8 mouse cellular contexts compared by ENCODE assay signal in the genomic region with DNA sequence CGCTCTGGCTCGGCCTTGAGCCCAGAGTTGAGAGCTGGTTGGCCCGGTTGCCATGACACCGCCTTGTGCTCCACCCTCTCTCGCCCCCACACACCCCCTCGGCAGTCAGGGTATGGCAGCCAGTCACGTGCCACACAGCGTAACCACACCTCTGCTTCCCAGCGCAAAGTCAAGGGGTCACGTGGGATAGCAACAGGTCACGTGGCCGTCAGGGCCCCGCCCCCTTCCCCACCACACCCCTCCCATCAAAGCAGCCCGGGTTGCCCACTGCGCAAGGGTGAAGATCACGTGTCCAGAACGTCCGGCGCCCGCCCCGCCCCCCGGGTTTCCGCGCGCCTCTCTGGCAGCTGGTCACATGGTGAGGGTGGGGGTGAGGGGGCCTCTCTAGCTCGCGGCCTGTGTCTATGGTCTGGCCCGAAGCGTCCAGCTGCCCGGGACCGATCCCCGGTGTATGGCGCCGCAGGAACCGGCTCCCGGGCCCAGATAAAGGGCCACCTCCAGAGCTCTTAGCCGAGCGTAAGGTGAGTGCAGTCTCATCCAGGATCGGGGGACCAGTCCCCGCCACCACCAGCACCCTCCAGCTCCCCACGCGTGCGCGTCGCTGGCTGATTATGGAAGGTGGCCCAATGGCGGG. TPM values are rescaled to one million over a fixed set of nuclear protein-coding genes. Genes with fewer than 3 reads are reported as not detected.
DNase-seq lines count a peak whose midpoint lies in the region; ATAC-seq and TF ChIP-seq lines count a peak whose summit lies in the region.

A gene (plus strand): TSS at position 296 of the 634 bp plus-strand sequence.

- TF ChIP-seq CTCF in ES-Bruce4 (IDR thresholded peaks at IDR 0.05; ENCODE audit: low read depth, low read length), result no peak
- no peak for TF ChIP-seq CTCF in liver, postnatal 0 days (IDR thresholded peaks at IDR 0.05; ENCODE audit: low read depth)

- peak within 1 kb of the TSS; percentile 92 for H3K4me2 ChIP-seq in forebrain, embryonic 13.5 days
- peak within 1 kb of the TSS; percentile 95 for H3K4me2 ChIP-seq in liver, postnatal 0 days (ENCODE audit: low read depth, low read length)
- peak within 1 kb of the TSS; percentile 86 for H3K4me2 ChIP-seq in neural tube, embryonic 14.5 days (ENCODE audit: low read depth, low read length)

- TF ChIP-seq EP300 in ES-Bruce4 (IDR thresholded peaks at IDR 0.05; ENCODE audit: insufficient read depth, low read depth, low read length), result peak; percentile 81
- peak; percentile 50; the same call in 1 of the 2 replicates for TF ChIP-seq EP300 in liver, postnatal 0 days (IDR thresholded peaks at IDR 0.05; ENCODE audit: low read depth)

- H3K27ac ChIP-seq in ES-Bruce4 (ENCODE audit: insufficient read depth, low read length), result peak within 1 kb of the TSS; percentile 29; the same call in 1 of the 2 replicates
- H3K27ac ChIP-seq in forebrain, embryonic 13.5 days, result peak within 1 kb of the TSS; percentile 90
- peak within 1 kb of the TSS; percentile 87 for H3K27ac ChIP-seq in liver, postnatal 0 days (ENCODE audit: low read depth)
- peak within 1 kb of the TSS; percentile 91 for H3K27ac ChIP-seq in neural tube, embryonic 14.5 days (ENCODE audit: low read depth, low read length)

- H3K9me3 ChIP-seq in ES-Bruce4 (replicated peaks; ENCODE audit: control insufficient read depth, insufficient read depth, low read length, poor library complexity, severe bottlenecking), result no peaks in the 10 kb centered on the region
- H3K9me3 ChIP-seq in forebrain, embryonic 13.5 days (replicated peaks), result no peaks in the 10 kb centered on the region
- H3K9me3 ChIP-seq in liver, postnatal 0 days (ENCODE audit: low read length), result no peaks in the 10 kb centered on the region
- no peaks in the 10 kb centered on the region for H3K9me3 ChIP-seq in neural tube, embryonic 14.5 days (ENCODE audit: control insufficient read depth, low read length)

- under 1% methylated on average over 44 of the region's 46 CpGs for WGBS in forebrain, embryonic 13.5 days
- under 1% methylated on average over 46 of the region's 46 CpGs for WGBS in large intestine, adult 2 months
- under 1% methylated on average over 45 of the region's 46 CpGs for WGBS in liver, postnatal 0 days (ENCODE audit: insufficient replicate concordance)
- WGBS in neural tube, embryonic 14.5 days, result under 1% methylated on average over 45 of the region's 46 CpGs

- DNase-seq in heart, postnatal 10 days, result peak; percentile 98
- DNase-seq in large intestine, adult 2 months (ENCODE audit: low read depth, low spot score), result peak; percentile 81
- peak; percentile 98 for DNase-seq in liver, postnatal 0 days
- DNase-seq in testis, postnatal 10 days (ENCODE audit: low spot score), result peak; percentile 99

- peaks cover 36% of the 10 kb centered on the region for H3K36me3 ChIP-seq in ES-Bruce4 (ENCODE audit: control insufficient read depth, insufficient read depth, low read length, poor library complexity, severe bottlenecking)
- peaks cover 38% of the 10 kb centered on the region for H3K36me3 ChIP-seq in forebrain, embryonic 13.5 days (ENCODE audit: poor library complexity, severe bottlenecking)
- H3K36me3 ChIP-seq in liver, postnatal 0 days (replicated peaks; ENCODE audit: insufficient read depth, low read length), result peaks cover 28% of the 10 kb centered on the region
- H3K36me3 ChIP-seq in neural tube, embryonic 14.5 days (ENCODE audit: control insufficient read depth, insufficient read depth, low read length), result peaks cover 37% of the 10 kb centered on the region

- ATAC-seq in cerebellum, adult (ENCODE audit: insufficient number of reproducible peaks, low FRiP score, low TSS enrichment), result peak; percentile 69
- ATAC-seq in forebrain, embryonic 13.5 days, result peak; percentile 91
- ATAC-seq in liver, postnatal 0 days, result peak; percentile 91
- peak; percentile 88 for ATAC-seq in neural tube, embryonic 14.5 days (ENCODE audit: low read depth)

- peaks cover 2% of the 10 kb centered on the region for H3K4me1 ChIP-seq in ES-Bruce4 (ENCODE audit: control insufficient read depth, insufficient read depth, low read length)
- H3K4me1 ChIP-seq in forebrain, embryonic 13.5 days, result peaks cover 53% of the 10 kb centered on the region
- peaks cover 38% of the 10 kb centered on the region for H3K4me1 ChIP-seq in liver, postnatal 0 days (ENCODE audit: insufficient read depth)
- H3K4me1 ChIP-seq in neural tube, embryonic 14.5 days (ENCODE audit: control insufficient read depth, insufficient read depth, low read length), result peaks cover 21% of the 10 kb centered on the region

- peak within 1 kb of the TSS; percentile 88 for H3K9ac ChIP-seq in ES-Bruce4 (ENCODE audit: low read depth, poor library complexity, severe bottlenecking)
- peak within 1 kb of the TSS; percentile 99 for H3K9ac ChIP-seq in forebrain, embryonic 13.5 days
- H3K9ac ChIP-seq in liver, postnatal 0 days (replicated peaks), result peak within 1 kb of the TSS; percentile 88
- H3K9ac ChIP-seq in neural tube, embryonic 14.5 days (replicated peaks; ENCODE audit: low read depth, low read length), result peak within 1 kb of the TSS; percentile 98

- no peak for TF ChIP-seq POLR2A in ES-Bruce4 (IDR thresholded peaks at IDR 0.05; ENCODE audit: insufficient read depth, low read length)

- intact Hi-C loops in heart, postnatal 10 days (cut with DNase I), result no loop called here

- no peaks in the 10 kb centered on the region for H3K27me3 ChIP-seq in ES-Bruce4 (ENCODE audit: control insufficient read depth, insufficient read depth, low read length, poor library complexity, severe bottlenecking)
- H3K27me3 ChIP-seq in forebrain, embryonic 13.5 days, result no peaks in the 10 kb centered on the region
- peaks cover 33% of the 10 kb centered on the region for H3K27me3 ChIP-seq in liver, postnatal 0 days (ENCODE audit: insufficient read depth, low read length)
- H3K27me3 ChIP-seq in neural tube, embryonic 14.5 days (ENCODE audit: control insufficient read depth, insufficient read depth, low read length), result no peaks in the 10 kb centered on the region

- peak within 1 kb of the TSS; percentile 82 for H3K4me3 ChIP-seq in ES-Bruce4 (ENCODE audit: low read depth, low read length)
- H3K4me3 ChIP-seq in forebrain, embryonic 13.5 days, result peak within 1 kb of the TSS; percentile 95
- H3K4me3 ChIP-seq in liver, postnatal 0 days (ENCODE audit: low read depth, low read length), result peak within 1 kb of the TSS; percentile 80
- peak within 1 kb of the TSS; percentile 84 for H3K4me3 ChIP-seq in neural tube, embryonic 14.5 days (ENCODE audit: low read depth, low read length)

RNA-seq across cellular contexts. Expression of the gene that starts here (rescaled TPM):
- 619 and 675 TPM in 2 replicates for polyA plus RNA-seq in ES-Bruce4 (2011; ENCODE audit: insufficient read depth, insufficient read length, low read depth, missing spikeins)
- polyA plus RNA-seq in forebrain, embryonic 13.5 days (2015; fragmentation: Nextera tagmentation; extraction: Ambion mirVana), result 2,414 and 2,431 TPM in 2 replicates
- total RNA-seq in heart, postnatal 10 days (2021), result 100 to 1,000 TPM; 154 to 196 TPM
- 228 and 258 TPM in 2 replicates for polyA plus RNA-seq in large intestine, adult 2 months (2012; rRNA removed)
- 209 and 225 TPM in 2 replicates for polyA plus RNA-seq in liver, postnatal 0 days (2015; fragmentation: Nextera tagmentation; extraction: Ambion mirVana)
- 657 and 756 TPM in 2 replicates for polyA plus RNA-seq in neural tube, embryonic 14.5 days (2014; fragmentation: Nextera tagmentation; extraction: Ambion mirVana)

Comparison
In these comparisons a context has a peak if more than half of its experiments do, and no peak if none do; other contexts are left out.
1. Peak in every context shown above with its lines: DNase-seq, ATAC-seq, H3K4me3 ChIP-seq and H3K27ac ChIP-seq.
2. H3K27ac ChIP-seq: peak in every context shown above with its lines; median percentile 91 in neural tube, embryonic 14.5 days; 90 in forebrain, embryonic 13.5 days; 87 in liver, postnatal 0 days; 29 in ES-Bruce4.